Mouse (Mus musculus): Measurements from ENCODE around the gene Rab3b. TPM values are rescaled to one million over a fixed set of nuclear protein-coding genes. Genes with fewer than 3 reads are reported as not detected.

Rab3b gene
- polyA plus RNA-seq (2021; fragmentation: Nextera tagmentation): 81.1 and 103 TPM in 2 replicates
- long read RNA-seq, experiment 1, transcript Rab3b-202 (5 exons, 3,327 nt): major isoform, 100 of 130 reads
- long read RNA-seq, experiment 1, partial matches to known transcripts: 7 of 130 reads
- long read RNA-seq, experiment 1, other reads (novel, unspliced or antisense): 19 of 130 reads
- long read RNA-seq, experiment 2, transcript Rab3b-202 (5 exons, 3,327 nt): major isoform, 71 of 77 reads
- long read RNA-seq, experiment 2, partial matches to known transcripts: 2 of 77 reads
- long read RNA-seq, experiment 2, other reads (novel, unspliced or antisense): 3 of 77 reads

GRCm38 (mm10) chr4:108878963-108879822 lies at the start of gene Rab3b:
Rab3b (plus strand) TSS chr4:108879063.

GRCm38 (mm10) chr4:108832916-108833827 lies 45.7 kb upstream of the Rab3b start, which contains the start of gene Btf3l4:
Btf3l4 (minus strand) TSS chr4:108833614.

GRCm38 (mm10) chr4:108834115-108834970 lies 44.5 kb upstream of the Rab3b start, which contains the start of gene Txndc12:
Txndc12 (plus strand) TSS chr4:108834601.

GRCm38 (mm10) chr4:108847715-108848504 lies 31.0 kb upstream of the Rab3b start, which contains the start of gene Kti12:
Kti12 (plus strand) TSS chr4:108847785.

GRCm38 (mm10) chr4:108848505-108848848 lies 30.4 kb upstream of the Rab3b start, which contains the start of gene A730015C16Rik:
A730015C16Rik (minus strand) TSS chr4:108848619.

Other genes with a start within 250 kb of the Rab3b start
- gene 3110021N24Rik, start 159.4 kb upstream of the Rab3b start, polyA plus RNA-seq (2021; fragmentation: Nextera tagmentation): 0.82 and 0.94 TPM in 2 replicates
- gene Zfyve9, start 98.3 kb upstream of the Rab3b start, polyA plus RNA-seq (2021; fragmentation: Nextera tagmentation): 10.9 and 11.7 TPM in 2 replicates
- gene Btf3l4, start 45.4 kb upstream of the Rab3b start, polyA plus RNA-seq (2021; fragmentation: Nextera tagmentation): 84.0 and 92.5 TPM in 2 replicates
- 35.4 and 36.0 TPM in 2 replicates for gene Txndc12, start 44.5 kb upstream of the Rab3b start, polyA plus RNA-seq (2021; fragmentation: Nextera tagmentation)
- gene Kti12, start 31.3 kb upstream of the Rab3b start, polyA plus RNA-seq (2021; fragmentation: Nextera tagmentation): 30.2 and 33.0 TPM in 2 replicates
- 0.25 and 0.34 TPM in 2 replicates for gene A730015C16Rik, start 30.4 kb upstream of the Rab3b start, polyA plus RNA-seq (2021; fragmentation: Nextera tagmentation)
- gene Nrd1, start 121.6 kb downstream of the Rab3b start, polyA plus RNA-seq (2021; fragmentation: Nextera tagmentation): 16.7 and 21.1 TPM in 2 replicates